Mouse (Mus musculus) lung, postnatal 25 days (tissue): ENCODE data around the gene Lrmda.
A peak's percentile ranks its signal among the peaks of the same experiment; 100 is the strongest.

ENCODE experiments used
- DNase-seq: peaks from one replicate; pipeline ENCODE4 v3.0.0; 2022; ENCODE audit warnings: low spot score

The Lrmda gene

GRCm38 (mm10) chr14:22156991-22157390 lies 137.5 kb downstream of the Lrmda start:
- no peak for DNase-seq

GRCm38 (mm10) chr14:22161416-22161815 lies 141.9 kb downstream of the Lrmda start:
- DNase-seq = no peak

- DNase-seq = no peak
These were observed 147.8 kb downstream of the Lrmda start for GRCm38 (mm10) chr14:22167285-22167684.

- no peak for DNase-seq
These were observed 148.7 kb downstream of the Lrmda start for GRCm38 (mm10) chr14:22168077-22168794.

DNA sequence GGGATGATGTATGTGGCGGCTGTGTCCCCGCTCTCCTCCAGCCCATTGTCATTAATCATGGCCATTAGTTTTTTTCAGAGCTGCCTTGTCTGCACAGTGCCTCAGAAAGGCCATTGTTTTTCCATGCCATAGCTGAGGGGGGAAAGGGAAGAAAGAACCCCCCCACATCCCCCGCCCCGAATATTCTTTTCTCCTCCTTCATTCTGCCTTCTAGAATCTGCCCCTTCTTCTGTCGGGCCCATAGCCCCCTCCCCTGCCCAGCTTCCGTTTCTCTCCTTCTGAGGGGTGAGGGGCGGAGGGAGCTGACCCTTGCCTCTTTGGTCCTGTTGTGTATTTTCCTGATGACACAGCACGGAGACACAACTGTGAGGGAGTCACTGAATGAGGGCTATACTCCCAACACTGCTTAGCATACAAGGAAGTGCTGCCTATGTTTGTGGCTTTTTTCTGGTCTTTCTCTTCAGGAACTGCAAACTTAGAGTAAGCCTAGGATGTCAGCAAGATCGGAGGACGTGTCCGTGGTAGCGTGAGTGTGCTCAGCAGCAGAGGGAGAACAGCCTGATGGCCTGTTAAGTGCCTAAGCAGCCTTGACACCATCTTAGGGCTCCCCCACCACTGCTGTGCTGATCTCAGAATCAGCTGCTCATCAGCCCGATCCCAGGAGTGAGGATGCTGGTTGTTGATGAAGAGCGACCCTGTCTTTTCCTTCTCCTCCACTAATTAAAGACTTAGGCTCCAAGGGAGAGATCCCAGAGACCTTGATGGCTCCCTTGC lies 149.5 kb downstream of the Lrmda start:
- DNase-seq = no peak

DNA sequence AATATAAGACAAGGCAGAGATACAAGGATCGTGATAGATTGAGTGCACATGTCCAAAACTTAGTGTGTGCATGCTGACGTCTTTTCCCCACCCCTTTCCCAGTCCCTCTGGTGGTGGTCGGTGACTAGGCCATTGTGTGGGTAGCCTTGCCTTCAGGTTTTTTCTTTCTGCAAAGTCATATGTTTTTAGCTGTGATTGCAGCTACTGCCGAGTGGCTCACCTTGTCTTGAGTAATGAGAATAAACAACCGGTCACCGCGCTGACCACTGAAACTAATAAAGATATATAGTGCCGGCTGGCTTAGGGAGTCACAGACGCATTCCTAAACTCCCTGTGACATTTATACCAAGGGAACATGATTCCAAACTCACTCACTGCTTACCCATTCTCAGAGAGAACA lies 155.2 kb downstream of the Lrmda start:
- no peak for DNase-seq

DNA sequence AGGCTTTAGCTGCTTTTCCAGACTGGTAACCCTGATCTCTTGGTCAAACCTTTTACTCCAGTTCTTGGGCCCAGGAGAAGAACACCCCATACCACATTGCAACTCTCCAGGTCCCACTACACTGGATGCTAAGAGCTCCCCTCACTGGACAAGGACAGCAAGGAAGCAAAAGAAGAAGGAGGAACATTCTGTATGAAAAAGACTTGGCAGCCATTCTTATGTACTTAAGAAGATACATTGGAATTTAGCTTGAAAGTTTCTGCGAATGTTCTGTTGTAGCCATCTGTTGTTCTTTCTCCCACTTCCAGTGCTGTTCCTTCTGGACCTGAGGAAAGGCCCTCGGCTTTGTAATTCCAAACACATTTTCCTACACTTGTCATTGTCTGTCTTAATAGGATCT lies 160.2 kb downstream of the Lrmda start:
- no peak for DNase-seq

DNA sequence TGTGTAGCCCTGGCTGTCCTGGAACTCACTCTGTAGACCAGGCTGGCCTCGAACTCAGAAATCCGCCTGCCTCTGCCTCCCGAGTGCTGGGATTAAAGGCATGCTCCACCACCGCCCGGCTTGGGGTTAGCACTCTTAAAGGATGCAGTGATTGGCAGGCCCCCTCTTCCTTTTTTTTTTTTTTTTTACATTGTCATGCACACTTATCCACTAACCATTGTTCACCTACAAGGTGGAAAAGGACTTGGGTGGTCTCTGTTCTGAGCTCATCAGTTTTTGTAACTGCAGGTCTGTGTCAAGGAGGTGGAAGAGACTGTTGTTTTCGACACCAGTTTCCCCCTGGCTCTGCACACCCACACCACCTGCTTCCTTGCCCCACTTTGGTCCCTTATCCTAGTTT lies 162.0 kb downstream of the Lrmda start:
- no peak for DNase-seq

DNA sequence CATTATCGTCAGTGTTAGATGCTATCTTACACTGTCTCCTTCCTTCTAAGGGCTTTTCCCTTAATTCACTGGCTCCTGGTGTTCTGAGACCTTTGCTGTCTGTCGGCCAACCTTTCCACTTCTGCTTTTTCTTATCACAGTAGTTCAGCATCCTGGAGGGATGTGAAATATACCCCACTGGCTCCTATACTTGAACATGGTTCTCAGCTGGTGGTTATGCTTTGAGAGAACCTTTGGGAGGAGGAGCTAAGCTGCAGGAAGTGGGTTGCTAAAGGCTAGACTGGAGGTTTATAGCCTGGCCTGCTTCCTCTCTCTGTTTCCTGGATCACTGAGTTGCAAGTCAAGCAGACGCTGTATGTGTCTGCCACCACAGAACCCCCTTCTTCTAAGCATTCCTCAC lies 163.7 kb downstream of the Lrmda start:
- no peak for DNase-seq

- no peak for DNase-seq
These were observed 165.9 kb downstream of the Lrmda start for GRCm38 (mm10) chr14:22185452-22185851.

DNA sequence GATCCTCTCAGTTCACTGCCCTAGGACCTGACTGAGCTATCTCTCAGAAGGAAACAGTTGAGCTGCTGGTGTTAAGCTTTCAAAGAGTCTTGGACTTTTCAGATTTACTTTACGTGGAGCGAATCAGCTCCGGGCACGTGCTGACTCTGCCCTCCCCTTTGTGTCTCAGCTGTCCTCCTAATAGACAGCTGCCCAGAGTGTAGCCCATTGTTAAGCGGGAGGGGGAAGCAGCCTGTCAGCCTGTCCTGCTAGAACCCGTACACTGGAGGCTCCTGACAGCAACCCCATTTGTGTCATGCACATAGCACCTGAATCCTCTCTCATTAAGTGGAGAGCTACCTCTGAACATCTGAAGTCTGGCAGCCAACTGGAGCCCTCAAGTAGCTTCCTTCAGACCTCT lies 170.6 kb downstream of the Lrmda start:
- DNase-seq = no peak

DNA sequence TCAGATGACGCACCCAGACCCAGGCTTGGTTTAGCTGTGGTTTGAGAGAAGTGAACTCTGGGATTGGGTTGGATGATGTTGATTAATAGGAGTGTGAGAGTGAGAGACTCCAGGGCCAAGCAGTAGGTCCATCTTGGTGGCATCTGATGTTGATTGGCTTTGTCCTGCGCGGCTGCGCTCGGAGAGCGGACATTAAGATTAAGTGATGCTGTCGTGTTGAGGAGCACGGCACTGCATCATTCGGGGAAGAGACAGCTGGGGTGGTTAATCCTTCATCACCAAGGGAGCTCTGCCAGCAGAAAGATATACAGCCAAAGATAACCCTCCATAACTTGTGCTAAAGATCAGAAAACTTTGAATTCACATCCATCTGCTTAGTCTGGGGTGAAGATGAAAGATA lies 172.7 kb downstream of the Lrmda start:
- DNase-seq = no peak

DNA sequence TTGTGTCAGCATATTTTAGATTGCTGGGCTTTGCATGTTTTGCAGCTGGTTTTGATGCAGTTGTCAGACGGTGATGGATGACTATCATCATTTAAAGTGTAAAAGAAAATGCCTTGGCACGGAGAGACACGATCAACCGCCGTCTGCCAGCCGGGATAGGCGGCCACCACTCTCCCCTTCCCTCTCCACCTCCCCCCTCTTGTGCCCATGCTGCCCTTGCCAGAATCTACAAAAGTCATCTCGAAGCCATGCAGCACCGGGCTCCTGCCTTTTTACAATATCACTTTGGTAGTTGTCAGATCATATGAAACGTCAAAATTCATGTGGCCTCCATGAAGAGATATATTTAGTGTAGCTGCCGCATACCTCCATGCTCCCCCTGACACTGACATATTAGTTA lies 178.5 kb downstream of the Lrmda start:
- DNase-seq = no peak

- DNase-seq = no peak
These were observed 179.3 kb downstream of the Lrmda start for GRCm38 (mm10) chr14:22198641-22199425.

GRCm38 (mm10) chr14:22201667-22202066 lies 182.2 kb downstream of the Lrmda start:
- no peak for DNase-seq

DNA sequence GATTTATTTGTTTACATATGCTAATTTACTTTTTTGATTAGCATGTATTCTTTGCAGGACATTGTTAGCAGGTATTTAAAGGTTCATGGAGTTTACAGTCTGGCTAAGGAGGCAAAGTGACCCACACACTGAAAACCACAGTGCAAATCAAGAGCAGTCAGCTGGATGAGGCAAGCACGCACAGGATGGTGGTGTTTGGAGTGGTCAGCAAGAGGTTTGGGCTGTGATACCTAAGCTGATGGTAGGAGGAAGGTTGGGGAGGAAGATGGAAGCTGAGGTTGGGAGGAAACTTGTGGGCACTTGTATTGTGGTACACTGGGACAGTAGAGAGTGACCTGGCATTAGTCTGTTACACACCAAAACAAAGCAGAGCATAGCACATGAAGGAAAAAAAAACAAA lies 191.1 kb downstream of the Lrmda start:
- no peak for DNase-seq

- no peak for DNase-seq
These were observed 198.7 kb downstream of the Lrmda start for GRCm38 (mm10) chr14:22218183-22218582.

- DNase-seq = peak; percentile 58
These were observed 202.5 kb downstream of the Lrmda start for GRCm38 (mm10) chr14:22222038-22222437.

DNA sequence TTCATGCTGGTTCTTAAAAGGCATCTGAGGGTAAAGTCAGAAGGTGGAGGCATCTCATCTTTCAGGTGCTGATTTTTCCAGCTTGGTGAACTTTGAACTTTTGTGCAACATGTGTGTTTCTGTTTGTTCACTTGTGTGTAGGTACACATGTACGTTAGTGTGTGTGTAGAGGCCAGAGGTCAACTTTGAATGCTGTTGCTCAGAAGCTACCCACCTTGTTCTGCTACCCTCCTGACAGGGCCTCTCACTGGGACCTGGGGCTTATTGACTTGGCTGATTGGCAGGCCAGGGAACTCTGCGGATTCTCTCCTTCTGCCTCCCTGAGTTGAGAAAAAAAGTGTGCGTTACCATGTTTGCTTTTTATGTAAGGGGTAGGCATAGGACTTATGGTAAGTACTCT lies 203.1 kb downstream of the Lrmda start:
- DNase-seq = no peak

- DNase-seq = no peak
These were observed 206.7 kb downstream of the Lrmda start for GRCm38 (mm10) chr14:22226205-22226604.

DNA sequence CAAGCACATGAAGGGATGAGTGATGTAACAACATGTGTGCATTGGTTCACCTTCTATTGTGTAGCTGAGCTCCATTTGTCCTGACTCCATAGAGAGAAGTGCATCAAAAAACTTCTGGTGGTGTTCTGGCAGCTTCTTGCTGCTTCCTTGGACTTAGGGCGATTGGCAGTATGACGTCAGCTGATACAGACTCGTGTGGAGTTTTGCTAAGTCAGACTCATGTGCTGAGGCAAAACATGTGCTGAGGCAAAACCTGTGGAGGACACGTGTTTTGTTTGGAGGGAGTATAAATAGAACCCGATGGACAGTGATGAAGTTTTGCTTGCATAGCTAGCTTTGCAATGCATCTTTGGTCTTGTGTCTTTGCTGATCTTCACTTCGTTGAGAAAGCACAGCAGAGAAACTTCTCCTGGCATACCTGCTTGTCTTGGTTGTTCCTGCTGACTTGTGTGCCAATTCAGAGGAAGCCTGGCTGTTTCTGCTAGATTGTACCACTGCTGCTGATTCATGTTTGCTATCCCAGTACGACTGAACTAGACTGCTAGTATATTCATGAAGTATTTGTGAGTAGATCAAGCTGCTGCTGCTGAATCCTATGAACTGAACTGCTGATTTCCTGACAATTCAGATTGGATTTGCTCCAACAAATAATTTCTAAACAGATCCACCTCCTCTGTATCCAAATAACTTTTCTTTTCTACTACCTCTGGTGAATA lies 208.9 kb downstream of the Lrmda start:
- no peak for DNase-seq

GRCm38 (mm10) chr14:22240315-22240714 lies 220.8 kb downstream of the Lrmda start:
- DNase-seq = no peak
